Mouse (Mus musculus) cerebellum, adult 9-11 months (tissue): Measurements from ENCODE around the gene Eif2b1.
"Not testable (repeated sequence)": the region's sequence is repeated elsewhere in the genome, so short reads cannot be mapped to it uniquely, and the experiment has no call there.

Experiments used
- DNase-seq: peaks from one replicate; pipeline ENCODE4 v3.0.0; 2022

Gene Eif2b1

DNA sequence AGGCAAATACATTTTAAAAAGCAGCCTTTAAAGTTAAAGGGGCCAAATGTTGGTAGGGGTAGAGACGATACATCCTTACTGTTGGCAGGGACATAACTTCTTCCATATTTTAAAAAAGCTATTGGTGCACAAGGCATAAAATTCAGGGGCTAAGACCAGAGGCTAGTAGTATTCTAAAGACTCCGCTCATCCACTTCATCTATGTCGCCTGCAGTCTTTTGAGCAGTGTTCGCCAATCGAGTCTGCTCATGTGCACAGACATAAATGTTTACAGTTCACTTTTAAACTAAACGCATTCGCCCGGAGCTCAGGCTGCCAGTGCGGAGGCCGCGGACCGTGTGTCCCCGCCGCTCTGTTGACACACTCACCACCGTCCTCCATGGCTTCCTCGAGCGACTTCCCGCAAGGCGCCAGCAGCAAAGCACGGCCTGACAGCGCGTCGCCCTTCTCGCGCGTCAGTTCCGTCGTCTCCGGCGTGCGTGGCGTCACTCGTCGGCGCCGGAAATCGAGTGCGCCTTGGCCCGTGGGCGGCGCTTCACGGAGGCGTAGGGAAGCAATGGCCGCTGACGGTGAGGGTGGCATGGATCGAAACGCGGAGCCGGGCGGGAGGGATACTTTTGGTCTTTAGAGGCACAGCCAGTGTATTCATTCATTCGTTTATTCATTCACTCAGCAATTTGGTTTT is at the start of gene Eif2b1, which contains the start of gene Gtf2h3:
Gene Eif2b1, minus strand, starts transcription at position 499 of the 685 bp plus-strand sequence.
Gene Gtf2h3, plus strand, starts transcription at position 508 of the 685 bp plus-strand sequence.
- DNase-seq = peak; percentile 91

DNA sequence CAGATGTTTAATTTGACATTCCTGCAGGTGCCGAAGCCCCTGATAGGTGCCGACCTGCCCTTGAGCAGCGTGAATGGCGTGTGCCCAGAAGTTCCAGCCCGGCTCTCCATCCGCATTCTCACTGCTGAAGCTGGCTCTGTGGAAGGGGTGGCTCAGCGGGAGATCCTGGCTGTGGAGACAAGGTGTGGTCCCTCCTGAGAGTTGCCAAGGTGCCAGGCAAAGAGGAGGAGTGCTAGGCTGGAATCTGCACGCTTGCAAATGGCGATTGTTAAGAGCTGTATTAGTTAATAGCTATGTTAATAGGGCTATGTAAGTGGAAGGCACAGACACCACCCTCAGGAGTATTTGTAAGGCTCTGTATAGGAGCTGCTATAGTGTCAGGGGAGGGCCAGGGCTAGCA is 45.4 kb upstream of the Eif2b1 start:
- no peak for DNase-seq

DNA sequence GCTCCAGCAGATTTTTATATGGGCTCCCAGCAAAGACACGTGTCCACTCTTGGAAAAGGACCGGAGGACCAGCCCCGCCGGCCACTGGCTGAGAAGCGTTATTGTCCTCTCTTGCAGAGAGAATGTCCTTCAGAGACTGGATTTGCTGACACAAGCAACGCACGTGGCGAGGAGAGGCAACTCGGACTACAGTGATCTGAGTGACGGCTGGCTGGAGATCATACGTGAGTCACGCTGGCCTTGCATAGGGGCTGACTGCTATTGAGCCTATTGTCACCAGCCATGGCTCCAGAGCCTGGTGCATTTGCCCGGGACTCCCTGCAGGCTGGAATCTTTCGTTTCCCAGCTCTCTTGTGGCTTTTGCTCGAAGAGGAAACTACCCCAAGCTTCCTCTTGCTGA is 44.0 kb upstream of the Eif2b1 start:
- DNase-seq = no peak

DNA sequence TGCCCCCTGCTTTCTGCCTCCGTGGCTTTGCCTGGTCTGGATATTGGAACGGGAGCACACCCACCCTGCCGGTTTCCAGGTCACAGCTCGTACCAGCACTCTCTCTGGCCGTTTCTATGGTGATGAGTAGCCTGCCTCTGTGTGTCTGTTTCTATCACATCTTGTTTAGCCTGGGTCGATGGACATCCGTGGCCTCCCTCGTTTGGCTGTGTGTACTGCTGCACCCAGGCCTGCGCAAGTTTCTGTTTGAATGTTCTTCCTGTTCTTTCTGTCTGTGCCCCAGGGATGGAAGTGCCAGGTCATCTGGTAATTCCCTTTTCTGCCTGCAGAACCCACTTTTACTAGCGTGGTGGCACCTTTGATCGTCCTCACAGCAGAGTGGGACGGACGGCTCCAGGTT is 42.4 kb upstream of the Eif2b1 start:
- DNase-seq = no peak

DNA sequence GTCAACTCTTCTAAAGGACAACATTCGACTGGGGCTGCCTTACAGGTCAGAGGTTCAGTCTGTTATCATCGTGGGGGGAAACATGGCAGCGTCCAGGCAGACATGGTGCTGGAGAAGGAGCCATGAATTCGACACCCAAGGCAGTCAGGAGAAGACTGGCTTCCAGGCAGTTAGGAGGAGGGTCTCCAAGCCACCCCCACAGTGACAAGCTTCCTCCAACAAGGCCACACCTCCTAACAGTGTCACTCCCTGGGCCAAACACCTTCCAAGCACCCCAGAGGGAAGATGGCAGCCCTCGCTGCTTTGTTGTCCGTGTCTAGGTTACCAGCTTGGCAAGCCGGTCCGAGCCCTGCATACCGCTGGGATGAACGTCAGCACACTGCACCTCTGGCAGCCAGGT is 39.8 kb upstream of the Eif2b1 start:
- DNase-seq = no peak

DNA sequence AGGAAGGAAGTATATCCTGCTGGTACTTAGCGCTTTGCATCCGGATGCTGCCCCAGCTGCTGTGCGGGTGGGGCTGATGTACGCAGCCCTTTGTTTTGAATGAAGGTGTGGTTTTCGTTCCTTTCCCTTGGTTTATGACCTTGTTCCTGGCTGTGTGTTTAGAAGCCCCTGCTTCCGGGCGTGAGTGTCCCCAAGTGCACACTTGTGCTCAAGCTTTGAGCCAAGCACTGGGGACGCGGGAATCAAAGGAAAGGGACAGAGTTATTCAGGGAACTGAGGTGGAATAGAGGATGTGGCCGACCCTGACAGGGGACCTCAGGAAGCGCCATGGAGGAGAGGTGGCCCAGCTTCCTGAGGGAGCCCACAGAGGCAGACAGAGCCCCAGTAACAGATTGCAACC is 35.8 kb upstream of the Eif2b1 start:
- DNase-seq = no peak

DNA sequence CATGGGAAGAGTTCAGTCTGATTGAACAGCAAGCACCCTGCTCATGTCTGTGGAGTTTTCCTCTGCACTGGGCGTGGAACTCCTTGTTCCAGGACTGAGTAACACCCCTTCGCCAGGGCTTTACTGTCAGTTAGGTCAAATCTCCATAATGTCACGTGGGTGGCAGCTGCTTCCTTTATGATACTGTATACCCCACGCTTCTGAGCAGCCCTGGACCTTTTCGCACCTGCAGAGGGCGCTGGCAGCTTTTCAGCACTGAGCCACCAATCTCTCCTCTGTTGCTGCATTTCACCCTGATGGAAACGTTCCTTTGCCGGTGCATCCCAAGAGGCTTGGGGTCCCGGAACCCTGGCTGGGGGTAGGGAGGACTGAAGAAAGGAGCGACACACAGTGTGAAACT is 32.0 kb upstream of the Eif2b1 start:
- DNase-seq = no peak

DNA sequence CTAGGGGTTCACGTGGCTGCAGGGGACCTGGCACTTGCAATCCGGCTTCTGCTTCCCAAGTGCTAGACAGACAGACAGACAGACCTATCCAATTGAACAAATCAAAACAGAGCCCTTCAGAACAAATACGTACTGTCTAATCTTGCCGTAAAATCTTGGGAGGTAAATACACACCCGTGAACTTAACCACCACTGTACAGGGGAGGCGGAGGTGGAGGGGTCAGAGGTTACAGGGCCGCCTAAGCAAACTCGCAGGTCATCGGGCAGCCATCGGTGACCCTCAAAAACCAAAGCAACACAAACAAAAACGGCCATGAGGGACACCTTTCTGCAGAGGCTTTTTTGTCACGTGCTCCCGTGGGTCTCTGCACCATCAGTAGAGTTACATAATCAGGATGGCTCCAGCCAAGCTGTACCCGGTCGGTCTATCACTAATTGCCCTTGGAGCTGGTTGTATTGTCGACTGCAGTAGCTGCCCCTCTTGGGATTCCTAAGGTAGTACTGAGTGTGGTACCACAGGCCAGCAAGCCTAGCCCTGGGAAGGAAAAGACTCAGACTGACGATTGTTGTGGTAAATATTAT is 26.2 kb upstream of the Eif2b1 start:
- no peak for DNase-seq

DNA sequence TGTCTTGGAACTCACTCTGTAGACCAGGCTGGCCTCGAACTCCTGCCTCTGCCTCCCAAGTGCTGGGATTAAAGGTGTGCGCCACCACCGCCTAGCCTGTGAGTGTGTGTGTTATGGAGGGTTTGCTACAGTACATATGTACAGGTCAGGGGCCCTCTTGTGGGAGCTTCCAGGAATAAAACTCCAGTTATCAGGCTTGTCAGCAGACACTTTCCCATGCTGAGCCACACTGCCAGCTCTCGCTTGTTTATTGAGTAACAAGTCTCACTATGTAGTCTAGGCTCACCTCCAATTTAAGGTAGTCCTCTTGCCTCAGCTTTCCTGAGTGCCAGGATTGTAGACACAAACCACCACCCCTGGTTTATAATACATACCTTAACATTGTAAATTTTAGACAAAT is 25.4 kb upstream of the Eif2b1 start:
- DNase-seq = no peak

DNA sequence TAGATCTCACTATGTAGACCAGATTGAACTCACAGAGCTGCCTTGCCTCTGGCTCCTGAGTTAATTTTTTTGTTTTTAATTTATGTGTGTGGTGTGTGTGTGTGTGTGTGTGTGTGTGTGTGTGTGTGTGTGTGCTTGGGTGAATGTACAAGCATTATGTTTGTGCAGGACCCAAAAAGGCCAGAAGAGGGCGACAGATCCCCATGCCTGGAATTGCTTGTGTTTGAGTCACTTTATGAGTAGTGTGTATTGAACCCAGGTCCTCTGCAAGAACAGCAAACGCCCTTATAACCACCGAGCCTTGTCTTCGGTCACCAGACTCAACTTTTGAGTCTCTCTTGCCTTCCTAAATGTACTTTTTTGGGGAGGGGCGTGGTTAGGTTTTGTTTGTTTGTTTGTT is 23.4 kb upstream of the Eif2b1 start:
- DNase-seq = no peak

DNA sequence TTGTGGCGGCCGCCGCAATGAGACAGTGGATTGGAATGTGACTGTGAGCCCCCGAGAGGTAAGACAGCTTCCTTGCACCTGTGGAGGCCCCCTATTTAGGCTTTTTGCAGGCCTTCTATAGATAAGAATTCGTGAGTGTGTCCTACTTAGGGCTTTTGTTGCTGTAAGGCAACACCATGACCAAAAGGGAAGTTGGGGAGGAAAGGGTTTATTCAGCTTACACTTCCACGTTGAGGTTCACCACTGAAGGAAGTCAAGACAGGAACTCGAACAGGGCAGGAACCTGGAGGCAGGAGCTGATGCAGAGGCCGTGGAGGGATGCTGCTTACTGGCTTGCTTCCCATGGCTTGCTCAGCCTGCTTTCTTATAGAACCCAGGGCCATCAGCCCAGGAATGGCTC is 20.8 kb upstream of the Eif2b1 start:
- DNase-seq = not testable (repeated sequence)

DNA sequence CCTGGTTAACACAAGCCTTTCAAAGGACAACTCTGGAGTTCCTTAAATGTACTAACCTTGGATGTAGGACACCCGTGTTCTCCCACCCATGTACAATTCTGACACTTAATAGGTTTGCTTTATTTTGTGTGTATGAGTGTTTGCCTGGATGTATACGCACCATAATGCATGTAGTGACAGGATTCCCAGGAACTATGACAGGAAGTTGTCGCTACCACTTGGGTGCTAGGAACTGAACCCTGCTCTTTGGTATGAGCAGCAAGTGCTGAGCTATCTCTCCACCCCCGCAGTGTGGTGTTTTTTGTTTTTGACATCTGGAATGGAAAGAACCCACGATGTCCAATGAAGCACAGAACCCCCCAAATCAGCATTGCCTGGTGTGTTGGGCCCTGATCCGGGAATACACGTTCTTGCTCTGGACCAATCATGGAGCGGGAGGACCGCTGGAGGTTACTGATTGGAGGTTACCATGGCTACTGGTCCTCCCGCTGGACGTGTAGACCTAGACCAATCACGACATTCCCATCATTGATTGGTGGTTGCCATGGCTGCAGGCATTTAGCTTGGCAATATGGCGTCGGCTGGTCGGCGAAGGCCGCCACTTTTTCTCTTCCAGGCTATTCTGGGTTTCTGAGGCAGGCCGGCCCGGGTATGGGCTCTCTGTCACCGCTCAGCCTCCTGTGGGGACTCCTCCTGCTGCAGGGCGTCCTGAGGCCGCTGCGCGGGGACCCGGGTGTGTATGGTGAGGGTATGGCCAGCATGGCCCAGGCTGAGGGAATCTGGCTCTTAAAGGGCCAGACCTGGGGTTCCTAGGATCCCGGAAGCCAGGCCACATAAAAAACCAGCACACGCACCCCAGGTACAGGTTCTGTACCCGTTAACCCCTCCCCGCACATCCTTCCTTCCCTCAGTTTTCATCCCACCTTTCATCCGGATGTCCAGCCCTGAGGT is 19.6 kb upstream of the Eif2b1 start:
- peak; percentile 96 for DNase-seq

DNA sequence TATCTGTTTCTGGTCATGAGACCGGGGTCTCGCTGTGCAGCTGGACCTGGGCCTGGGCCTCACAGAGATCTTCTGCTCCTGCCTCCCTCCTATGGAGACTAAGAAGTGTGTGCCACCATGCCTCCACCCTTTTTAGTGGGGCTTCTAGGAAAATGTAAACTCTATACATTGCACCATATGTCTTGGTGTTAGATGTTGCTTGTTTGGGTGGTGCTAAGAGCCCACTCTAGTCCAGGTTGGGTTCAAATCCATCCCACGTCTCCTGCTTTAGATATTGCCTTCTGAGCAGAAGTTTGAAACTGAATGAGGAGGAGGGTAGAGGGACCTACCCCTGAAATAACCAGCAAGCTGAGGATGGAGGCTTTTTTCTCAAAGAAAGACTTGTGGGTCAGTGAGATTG is 13.8 kb upstream of the Eif2b1 start:
- no peak for DNase-seq

DNA sequence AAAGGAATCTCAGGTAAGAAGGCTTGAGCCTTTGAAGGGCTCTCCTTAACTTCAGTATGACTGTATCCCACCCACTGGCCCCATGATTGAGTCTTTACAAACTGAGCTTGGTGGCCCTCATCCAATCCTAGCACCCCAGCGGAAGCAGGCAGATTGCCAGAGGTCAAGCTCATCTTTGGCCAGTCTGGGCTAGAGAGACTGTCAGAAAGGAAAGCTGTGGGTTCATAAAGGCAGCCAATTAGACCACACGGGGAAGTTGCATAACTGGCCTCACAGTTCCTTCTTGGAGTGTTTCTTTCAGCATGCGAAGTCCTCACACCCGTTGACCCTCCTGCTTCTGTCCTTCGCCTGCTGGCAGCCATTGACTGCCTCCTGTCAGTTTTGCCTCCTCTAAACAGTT is 3.6 kb upstream of the Eif2b1 start:
- DNase-seq = no peak

DNA sequence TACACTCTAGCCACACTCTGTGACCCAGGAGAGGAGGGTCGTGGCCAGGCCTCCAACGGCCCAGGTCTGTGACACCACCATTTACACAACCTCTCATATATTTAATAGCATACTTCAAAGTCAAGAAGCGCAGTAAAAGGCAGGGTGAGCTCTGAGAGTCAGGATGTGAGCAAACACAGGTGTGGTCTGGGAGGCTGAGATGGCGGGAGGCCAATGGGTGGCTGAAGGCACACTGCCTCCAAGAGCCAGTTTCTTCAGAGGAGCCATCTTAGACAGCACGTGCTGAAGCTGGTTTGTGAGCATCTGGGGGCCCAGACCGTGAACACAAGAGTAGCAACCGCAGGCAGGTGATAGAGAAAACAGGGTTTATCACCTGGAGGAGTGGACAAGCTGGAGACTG is 3.5 kb downstream of the Eif2b1 start:
- no peak for DNase-seq

DNA sequence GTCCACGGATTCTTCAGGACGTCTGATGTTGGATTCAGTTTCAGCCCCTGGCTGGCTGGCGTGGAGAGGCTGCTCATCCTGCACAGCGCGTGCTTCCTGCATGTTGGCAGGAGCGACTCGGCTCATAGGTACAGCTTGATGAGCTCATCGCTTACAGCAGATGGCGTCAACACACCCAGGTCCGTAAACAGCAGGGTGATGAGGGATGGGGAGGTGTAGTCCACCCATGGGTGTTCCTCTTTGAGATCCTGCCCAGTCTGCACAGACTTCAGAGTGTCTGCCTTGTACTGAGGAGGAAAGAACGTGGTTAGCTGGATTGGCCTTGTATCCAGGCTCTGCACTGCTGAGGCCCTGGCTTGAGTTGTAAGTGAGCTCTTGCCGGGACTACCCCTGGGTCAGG is 7.9 kb downstream of the Eif2b1 start:
- DNase-seq = peak; percentile 85

DNA sequence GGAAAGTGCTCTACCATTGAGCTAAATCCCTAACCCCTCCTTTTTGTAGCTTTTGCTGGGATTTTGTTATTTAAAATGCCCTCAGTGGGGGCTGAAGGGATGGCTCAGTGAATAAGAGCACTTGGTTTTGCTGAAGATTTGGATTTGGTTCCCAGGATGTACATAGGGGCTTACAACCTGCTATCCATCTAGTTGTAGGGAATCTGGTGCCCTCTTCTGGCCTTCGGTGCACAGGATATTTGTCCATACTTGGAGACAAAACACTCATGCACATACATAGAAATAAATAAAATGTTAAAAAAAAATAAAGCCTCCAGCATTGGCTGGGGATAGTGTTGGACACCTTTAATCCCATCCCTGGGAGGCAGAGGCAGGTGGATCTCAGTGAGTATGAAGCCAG is 23.8 kb downstream of the Eif2b1 start:
- no peak for DNase-seq

DNA sequence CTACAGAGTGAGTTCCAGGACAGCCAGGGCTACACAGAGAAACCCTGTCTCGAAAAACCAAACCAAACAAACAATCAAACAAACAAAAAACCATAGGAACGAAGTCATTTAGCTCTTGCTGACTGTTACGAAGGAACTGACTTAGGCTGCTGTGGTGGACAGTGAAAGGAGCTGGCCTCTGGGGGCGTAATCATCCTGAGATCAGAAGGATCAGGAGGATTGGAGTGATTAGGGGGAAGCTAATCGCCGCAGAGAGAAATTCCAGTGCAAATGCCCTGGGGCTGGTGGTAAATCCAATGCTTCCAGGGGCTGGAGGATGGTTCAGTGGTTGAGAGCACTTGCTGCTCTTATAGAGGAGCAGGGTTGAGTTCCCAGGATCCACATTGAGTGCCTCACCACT is 25.3 kb downstream of the Eif2b1 start:
- no peak for DNase-seq

DNA sequence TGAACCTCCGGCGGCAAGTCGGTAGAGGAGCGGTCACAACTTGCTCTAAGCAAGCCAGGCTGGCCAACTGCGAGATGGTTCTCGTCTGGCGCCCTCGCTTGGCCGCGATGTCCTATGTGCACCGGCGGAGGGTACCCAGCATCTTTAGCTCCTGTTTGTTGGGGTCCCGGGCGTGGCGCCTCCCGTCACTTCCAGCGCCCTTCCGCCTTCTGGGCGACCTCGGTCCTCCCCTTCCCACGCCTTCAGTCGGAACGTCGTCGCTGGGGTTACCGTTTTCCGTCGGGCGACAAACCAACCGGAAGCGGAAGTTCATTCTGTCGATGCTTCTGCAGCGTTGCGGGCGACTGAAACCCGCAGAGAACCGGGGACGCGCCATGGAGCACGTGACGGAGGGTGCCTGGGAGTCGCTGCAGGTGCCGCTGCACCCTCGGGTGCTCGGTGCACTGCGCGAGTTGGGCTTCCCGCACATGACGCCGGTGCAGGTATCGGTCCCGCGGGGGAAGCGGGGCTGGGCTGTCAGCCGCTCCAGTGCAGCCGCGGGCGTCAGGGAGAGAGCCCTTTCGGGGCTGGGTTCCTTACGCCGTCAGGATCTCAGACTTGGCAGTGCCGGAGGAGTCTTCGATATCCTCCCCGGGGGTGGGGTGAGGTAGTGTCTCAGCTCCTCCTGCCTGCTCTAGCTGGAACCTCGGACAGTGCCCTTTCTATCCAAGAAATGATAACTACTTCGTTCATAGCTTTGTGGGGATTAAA is 26.2 kb downstream of the Eif2b1 start, which contains the start of gene Ddx55:
Gene Ddx55, plus strand, starts transcription at position 307 of the 750 bp plus-strand sequence.
- DNase-seq = peak; percentile 89

DNA sequence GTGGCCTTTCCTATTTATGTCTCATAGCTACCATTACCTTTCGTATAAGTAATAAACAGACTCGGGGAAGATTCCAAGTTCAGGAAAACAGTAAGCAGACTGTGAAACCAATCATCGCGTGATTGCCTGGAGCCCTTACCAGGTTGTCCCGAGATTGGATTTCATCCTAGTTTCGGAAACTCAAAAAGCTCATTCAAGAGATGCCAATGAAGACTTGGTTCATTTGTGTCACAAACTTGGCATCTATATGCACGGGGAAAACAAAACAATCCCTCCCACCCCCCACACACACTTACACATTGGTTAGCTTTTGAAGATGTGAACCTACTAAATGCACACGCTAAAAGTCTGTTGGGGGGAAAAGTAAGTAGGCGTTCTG is 26.8 kb downstream of the Eif2b1 start:
- DNase-seq = no peak

DNA sequence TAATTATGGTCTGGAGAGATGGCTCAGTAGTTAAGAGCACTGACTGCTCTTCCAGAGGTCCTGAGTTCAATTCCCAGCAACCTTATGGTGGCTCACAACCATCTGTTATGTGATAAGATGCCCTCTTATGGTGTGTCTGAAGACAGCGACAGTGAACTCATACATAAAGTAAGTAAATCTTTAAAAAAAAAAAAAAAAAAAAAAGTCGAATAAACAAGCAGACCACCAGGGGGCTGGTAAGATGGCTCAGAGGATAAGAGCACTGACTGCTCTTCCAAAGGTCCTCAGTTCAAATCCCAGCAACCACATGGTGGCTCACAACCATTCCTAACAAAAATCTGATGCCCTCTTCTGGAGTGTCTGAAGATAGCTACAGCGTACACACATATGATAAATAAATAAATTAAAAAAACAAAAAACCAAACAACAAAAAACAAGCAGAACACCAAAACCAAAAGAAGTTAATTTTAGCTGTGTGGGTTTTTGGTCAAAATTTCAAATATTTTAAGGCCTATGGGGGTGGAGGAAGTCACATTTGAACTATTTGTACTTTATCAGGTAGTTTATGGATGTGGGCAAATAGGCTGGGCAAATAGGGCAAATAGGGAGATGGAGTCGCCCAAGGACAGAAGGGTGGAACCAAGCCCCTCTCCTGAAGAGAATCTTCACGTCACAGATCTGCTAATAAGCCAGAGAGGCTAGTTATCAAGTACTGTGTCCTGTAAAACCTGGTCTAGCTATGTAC is 27.4 kb downstream of the Eif2b1 start:
- not testable (repeated sequence) for DNase-seq

DNA sequence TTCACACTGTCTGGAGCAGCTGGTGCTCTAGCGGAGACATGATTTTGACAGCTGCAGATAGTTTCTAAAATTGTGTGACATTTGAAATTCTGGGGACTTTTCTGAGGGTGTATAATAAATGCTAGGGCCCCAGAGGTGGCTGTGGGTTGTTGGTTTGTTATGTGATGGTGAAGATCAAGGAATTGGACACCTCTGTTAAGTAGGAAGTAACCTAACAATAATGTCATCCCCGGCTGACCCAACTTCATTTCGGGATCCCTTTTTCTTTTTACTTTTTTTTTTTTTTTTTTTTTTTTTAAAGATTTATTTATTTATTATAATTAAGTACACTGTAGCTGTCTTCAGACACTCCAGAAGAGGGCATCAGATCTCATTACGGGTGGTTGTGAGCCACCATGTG is 28.2 kb downstream of the Eif2b1 start:
- DNase-seq = not testable (repeated sequence)
